In the genomic region with DNA sequence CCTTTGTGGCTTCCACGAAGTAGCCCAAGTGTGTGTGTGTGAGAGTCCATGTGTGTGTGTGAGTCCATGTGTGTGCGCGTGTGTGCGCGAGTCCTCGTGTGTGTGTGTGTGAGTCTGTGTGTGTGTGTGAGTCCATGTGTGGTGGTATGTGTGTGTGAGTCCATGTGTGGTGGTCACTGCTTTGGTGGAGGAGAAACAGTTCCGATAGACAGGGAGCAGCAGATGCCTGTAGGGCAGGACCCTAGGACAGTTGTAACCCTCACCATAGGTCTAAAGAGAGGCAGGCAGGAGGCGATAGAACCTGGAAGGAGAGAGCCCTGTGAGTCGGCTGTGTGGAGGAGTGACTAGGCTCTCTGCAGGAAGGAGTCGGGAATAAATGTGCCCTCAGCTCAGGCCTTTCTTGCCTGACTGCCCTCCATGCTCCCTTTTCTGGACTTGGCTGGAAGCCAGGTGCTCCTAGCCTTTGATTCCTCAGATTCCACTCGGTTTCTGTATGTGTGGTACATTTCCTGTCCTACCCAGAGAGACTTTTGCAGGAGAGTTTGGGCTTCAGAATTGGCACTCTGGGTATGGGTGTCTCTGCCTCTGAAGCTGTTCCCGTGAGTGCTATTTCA, we compare ENCODE assay signal across 9 mouse cellular contexts. TPM values are rescaled to one million over a fixed set of nuclear protein-coding genes. Genes with fewer than 3 reads are reported as not detected.
A peak's percentile ranks its signal among the peaks of the same experiment; 100 is the strongest.
DNase-seq lines count a peak whose midpoint lies in the region; ATAC-seq and TF ChIP-seq lines count a peak whose summit lies in the region.
"Had no signal": no experiment of that assay in that cellular context is flagged by ENCODE, and none has a peak within 500 bp of the region (broad histone marks: within the 10 kb centered on the region; RNA-seq: fewer than 3 reads in every experiment).

No protein-coding gene starts in this region.

- H3K36me3 ChIP-seq in liver, postnatal 0 days (replicated peaks; ENCODE audit: insufficient read depth, low read length): peaks cover 5% of the 10 kb centered on the region; the same call in 1 of the 2 replicates
- H3K36me3 ChIP-seq in liver, embryonic 12.5 days: peaks cover 11% of the 10 kb centered on the region
- peaks cover 10% of the 10 kb centered on the region for H3K36me3 ChIP-seq in midbrain, postnatal 0 days (ENCODE audit: insufficient read depth, low read length)

- H3K4me1 ChIP-seq in liver, postnatal 0 days (ENCODE audit: insufficient read depth): 0 out of 2 replicates have a peak, but pooled peaks cover 2% of the 10 kb centered on the region
- 0 out of 2 replicates have a peak, but pooled peaks cover 8% of the 10 kb centered on the region for H3K4me1 ChIP-seq in liver, embryonic 12.5 days
- H3K4me1 ChIP-seq in embryonic fibroblast, embryonic 13.5 days (ENCODE audit: control insufficient read depth, insufficient read depth, low read length): 0 out of 2 replicates have a peak, but pooled peaks cover 8% of the 10 kb centered on the region
- no peaks in the 10 kb centered on the region for H3K4me1 ChIP-seq in midbrain, postnatal 0 days (ENCODE audit: insufficient read depth, low read length)
- H3K4me1 ChIP-seq: neural tube, embryonic 12.5 days had no signal

- no peak for TF ChIP-seq CTCF in liver, postnatal 0 days (IDR thresholded peaks at IDR 0.05; ENCODE audit: low read depth)
- TF ChIP-seq CTCF in embryonic fibroblast, embryonic 13.5 days (IDR thresholded peaks at IDR 0.05; ENCODE audit: borderline replicate concordance, insufficient read depth, low read length): peak; percentile 7; the same call in 1 of the 2 replicates
- TF ChIP-seq CTCF in midbrain, postnatal 0 days (IDR thresholded peaks at IDR 0.05): no peak

- TF ChIP-seq POLR2A in embryonic fibroblast, embryonic 13.5 days (IDR thresholded peaks at IDR 0.05; ENCODE audit: low read depth, low read length): no peak

- TF ChIP-seq EP300 in liver, postnatal 0 days (IDR thresholded peaks at IDR 0.05; ENCODE audit: low read depth): no peak

- H3K9me3 ChIP-seq in liver, postnatal 0 days (ENCODE audit: low read length): no peaks in the 10 kb centered on the region
- no peaks in the 10 kb centered on the region for H3K9me3 ChIP-seq in liver, embryonic 12.5 days (replicated peaks)
- no peaks in the 10 kb centered on the region for H3K9me3 ChIP-seq in midbrain, postnatal 0 days (ENCODE audit: low read length)
- H3K9me3 ChIP-seq: neural tube, embryonic 12.5 days had no signal

- H3K4me2 ChIP-seq in liver, postnatal 0 days (ENCODE audit: low read depth, low read length): no peak overlapping the region
- no peak overlapping the region for H3K4me2 ChIP-seq in liver, embryonic 12.5 days
- H3K4me2 ChIP-seq in midbrain, postnatal 0 days (ENCODE audit: low read depth, low read length, poor library complexity, severe bottlenecking): no peak overlapping the region
- H3K4me2 ChIP-seq: neural tube, embryonic 12.5 days had no signal

- H3K27me3 ChIP-seq in liver, postnatal 0 days (ENCODE audit: insufficient read depth, low read length): no peaks in the 10 kb centered on the region
- H3K27me3 ChIP-seq in liver, embryonic 12.5 days (replicated peaks): no peaks in the 10 kb centered on the region
- no peaks in the 10 kb centered on the region for H3K27me3 ChIP-seq in midbrain, postnatal 0 days (ENCODE audit: insufficient read depth, low read length)
- H3K27me3 ChIP-seq: neural tube, embryonic 12.5 days had no signal

- no peak for ATAC-seq in liver, postnatal 0 days
- ATAC-seq in liver, embryonic 12.5 days: no peak
- ATAC-seq in midbrain, postnatal 0 days (ENCODE audit: low FRiP score): no peak

- no peak overlapping the region for H3K4me3 ChIP-seq in liver, postnatal 0 days (ENCODE audit: low read depth, low read length)
- no peak overlapping the region for H3K4me3 ChIP-seq in liver, embryonic 12.5 days
- no peak overlapping the region for H3K4me3 ChIP-seq in embryonic fibroblast, embryonic 13.5 days (ENCODE audit: insufficient read depth, low read length)
- H3K4me3 ChIP-seq in midbrain, postnatal 0 days (ENCODE audit: low read depth, low read length): no peak overlapping the region
- H3K4me3 ChIP-seq: neural tube, embryonic 12.5 days had no signal

- no peak overlapping the region; the same call in 1 of the 2 replicates for H3K9ac ChIP-seq in liver, postnatal 0 days (replicated peaks)
- H3K9ac ChIP-seq in liver, embryonic 12.5 days: no peak overlapping the region
- H3K9ac ChIP-seq in midbrain, postnatal 0 days (replicated peaks; ENCODE audit: low read length, poor library complexity, severe bottlenecking): no peak overlapping the region
- H3K9ac ChIP-seq: neural tube, embryonic 12.5 days had no signal

- 78% methylated on average over 12 of the region's 12 CpGs for WGBS in liver, postnatal 0 days (ENCODE audit: insufficient replicate concordance)
- WGBS in liver, embryonic 12.5 days (ENCODE audit: insufficient replicate concordance): 79% methylated on average over 12 of the region's 12 CpGs
- WGBS in midbrain, postnatal 0 days: 79% methylated on average over 12 of the region's 12 CpGs

- DNase-seq in cerebellum, postnatal 10 days: peak; percentile 28 to 30
- no peak for DNase-seq in cerebellum, adult 9-11 months
- peak; percentile 22 for DNase-seq in liver, postnatal 0 days
- DNase-seq in kidney, postnatal 36 days: peak; percentile 82 to 86
- DNase-seq in thymus, postnatal 10 days (ENCODE audit: low spot score in 2 of 2): no peak
- DNase-seq in midbrain, postnatal 0 days (ENCODE audit: low spot score): no peak

- H3K27ac ChIP-seq in liver, postnatal 0 days (ENCODE audit: low read depth): no peak overlapping the region
- H3K27ac ChIP-seq in liver, embryonic 12.5 days: no peak overlapping the region
- H3K27ac ChIP-seq in embryonic fibroblast, embryonic 13.5 days (ENCODE audit: insufficient read depth, low read length): no peak overlapping the region
- no peak overlapping the region for H3K27ac ChIP-seq in midbrain, postnatal 0 days (ENCODE audit: low read depth, low read length)
- H3K27ac ChIP-seq: neural tube, embryonic 12.5 days had no signal

RNA-seq across cellular contexts. Expression of gene Gpr18, which starts 5.0 kb away (rescaled TPM):
- 0.78 and 0.81 TPM in 2 replicates for polyA plus RNA-seq in liver, postnatal 0 days (2015; fragmentation: Nextera tagmentation; extraction: Ambion mirVana)
- 0.08 TPM in 1 of 2 replicates, not detected in the other for polyA plus RNA-seq in liver, embryonic 12.5 days (2016; fragmentation: Nextera tagmentation; extraction: Ambion mirVana)
- polyA plus RNA-seq in embryonic fibroblast, embryonic 13.5 days (2011; ENCODE audit: insufficient read length, low read depth, missing spikeins): not detected in 2 replicates
- not detected in 2 replicates for total RNA-seq in midbrain, postnatal 0 days (2014; rRNA removed)
- polyA plus RNA-seq in midbrain, postnatal 0 days (2015; fragmentation: Nextera tagmentation; extraction: Ambion mirVana): 0.10 and 0.11 TPM in 2 replicates

RNA-seq across cellular contexts. Expression of gene Ubac2, which starts 42.2 kb away (rescaled TPM):
- 25.8 and 27.4 TPM in 2 replicates for polyA plus RNA-seq in liver, postnatal 0 days (2015; fragmentation: Nextera tagmentation; extraction: Ambion mirVana)
- polyA plus RNA-seq in liver, embryonic 12.5 days (2016; fragmentation: Nextera tagmentation; extraction: Ambion mirVana): 25.5 and 29.2 TPM in 2 replicates
- polyA plus RNA-seq in embryonic fibroblast, embryonic 13.5 days (2011; ENCODE audit: insufficient read length, low read depth, missing spikeins): 41.4 and 59.3 TPM in 2 replicates
- 39.8 and 43.6 TPM in 2 replicates for total RNA-seq in midbrain, postnatal 0 days (2014; rRNA removed)
- polyA plus RNA-seq in midbrain, postnatal 0 days (2015; fragmentation: Nextera tagmentation; extraction: Ambion mirVana): 50.9 and 51.7 TPM in 2 replicates

RNA-seq across cellular contexts. Expression of gene Gpr183, which starts 44.4 kb away (rescaled TPM):
- polyA plus RNA-seq in liver, postnatal 0 days (2015; fragmentation: Nextera tagmentation; extraction: Ambion mirVana): 0.94 and 0.95 TPM in 2 replicates
- 1.8 and 2.1 TPM in 2 replicates for polyA plus RNA-seq in liver, embryonic 12.5 days (2016; fragmentation: Nextera tagmentation; extraction: Ambion mirVana)
- 0.57 and 1.6 TPM in 2 replicates for polyA plus RNA-seq in embryonic fibroblast, embryonic 13.5 days (2011; ENCODE audit: insufficient read length, low read depth, missing spikeins)
- total RNA-seq in midbrain, postnatal 0 days (2014; rRNA removed): 0.52 and 1.3 TPM in 2 replicates
- polyA plus RNA-seq in midbrain, postnatal 0 days (2015; fragmentation: Nextera tagmentation; extraction: Ambion mirVana): 0.49 and 0.64 TPM in 2 replicates

Comparison
In these comparisons a context has a peak if more than half of its experiments do, and no peak if none do; other contexts are left out.
1. DNase-seq: peak in cerebellum, postnatal 10 days (2 of 2), liver, postnatal 0 days (single experiment) and kidney, postnatal 36 days (2 of 2); none in cerebellum, adult 9-11 months (single experiment), thymus, postnatal 10 days (0 of 2) and midbrain, postnatal 0 days (single experiment).